Mouse (Mus musculus): ENCODE results near the gene Abcc4.
"Not testable (repeated sequence)": the region's sequence is repeated elsewhere in the genome, so short reads cannot be mapped to it uniquely, and the experiment has no call there.

The Abcc4 gene

DNA sequence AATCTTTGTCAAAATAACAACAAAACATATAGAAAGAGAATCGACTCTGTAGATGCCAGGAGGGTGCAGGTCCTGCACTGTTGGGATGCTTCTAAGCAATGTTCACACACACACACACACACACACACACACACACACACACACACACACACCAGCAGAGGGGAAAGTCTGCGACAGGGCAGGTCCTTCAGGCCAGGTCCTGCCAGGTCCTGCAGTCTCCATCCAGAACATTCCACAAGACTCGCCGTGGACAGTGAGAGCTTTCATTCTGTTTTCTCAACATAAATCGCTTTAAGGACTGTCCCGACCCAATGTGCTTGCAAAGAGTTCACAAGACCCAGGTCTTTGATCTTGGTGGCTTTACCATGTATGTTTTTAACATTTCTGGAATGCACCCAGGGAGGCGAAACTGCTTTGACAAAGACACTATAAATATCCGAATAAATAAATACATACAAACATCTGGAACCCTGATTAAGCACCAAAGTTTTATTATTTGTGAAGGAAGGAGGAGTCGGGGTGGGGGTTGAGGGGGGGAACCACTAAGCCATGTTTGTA lies 133.3 kb downstream of the Abcc4 start:
- DNase-seq: no peak

GRCm38 (mm10) chr14:118569586-118569985 lies 136.4 kb downstream of the Abcc4 start:
- no peak for DNase-seq

GRCm38 (mm10) chr14:118568116-118568673 lies 137.8 kb downstream of the Abcc4 start:
- no peak for DNase-seq

- no peak for DNase-seq
Measured at GRCm38 (mm10) chr14:118566809-118567208, 139.2 kb downstream of the Abcc4 start.

GRCm38 (mm10) chr14:118566214-118566688 lies 139.8 kb downstream of the Abcc4 start:
- no peak for DNase-seq

- DNase-seq: no peak
Measured at GRCm38 (mm10) chr14:118565696-118566095, 140.3 kb downstream of the Abcc4 start.

GRCm38 (mm10) chr14:118563570-118563969 lies 142.4 kb downstream of the Abcc4 start:
- no peak for DNase-seq

- no peak for DNase-seq
Measured at GRCm38 (mm10) chr14:118552901-118553475, 153.0 kb downstream of the Abcc4 start.

DNA sequence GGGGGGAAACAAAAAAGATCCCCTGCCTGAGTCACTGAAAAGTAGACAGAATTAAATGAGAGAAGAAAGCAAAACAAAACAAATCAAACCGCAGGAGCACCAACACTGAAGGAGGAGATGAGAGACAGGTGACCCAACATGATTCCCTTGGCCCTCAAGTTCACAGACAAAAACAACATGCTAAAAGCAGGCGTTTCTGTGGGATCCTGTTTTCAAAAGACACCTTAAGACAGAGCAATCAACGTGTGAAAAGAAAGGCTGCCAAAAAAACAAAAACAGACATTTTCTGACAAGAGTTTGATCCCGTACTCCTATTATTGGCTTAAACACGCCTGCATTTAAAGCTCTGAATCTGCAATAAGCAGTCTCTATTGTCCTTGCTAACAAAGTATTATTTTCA lies 153.6 kb downstream of the Abcc4 start:
- DNase-seq: no peak

- DNase-seq: no peak
Measured at GRCm38 (mm10) chr14:118551725-118552285, 154.2 kb downstream of the Abcc4 start.

- DNase-seq: no peak
Measured at GRCm38 (mm10) chr14:118551061-118551724, 154.8 kb downstream of the Abcc4 start.

GRCm38 (mm10) chr14:118544493-118544892 lies 161.5 kb downstream of the Abcc4 start:
- no peak for DNase-seq

DNA sequence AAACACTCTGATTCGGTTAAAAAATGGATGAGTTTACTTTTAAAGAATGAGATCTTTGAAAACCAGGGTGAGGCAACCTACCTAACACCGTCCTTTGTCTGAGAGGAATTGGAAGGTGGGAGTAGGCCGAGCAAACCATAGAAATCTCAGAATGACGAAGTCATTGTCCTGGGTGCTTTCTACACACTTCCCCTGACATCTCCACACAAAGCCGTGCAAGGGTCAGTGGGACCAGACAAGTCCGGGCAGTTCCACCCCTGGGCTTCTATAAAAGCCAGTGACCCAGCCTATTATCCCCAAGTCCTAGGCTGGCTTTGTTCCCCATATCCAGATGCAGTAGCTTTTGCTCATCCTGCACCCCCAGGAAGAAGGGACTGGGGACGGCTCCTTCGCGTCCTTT lies 163.1 kb downstream of the Abcc4 start:
- DNase-seq: no peak

DNA sequence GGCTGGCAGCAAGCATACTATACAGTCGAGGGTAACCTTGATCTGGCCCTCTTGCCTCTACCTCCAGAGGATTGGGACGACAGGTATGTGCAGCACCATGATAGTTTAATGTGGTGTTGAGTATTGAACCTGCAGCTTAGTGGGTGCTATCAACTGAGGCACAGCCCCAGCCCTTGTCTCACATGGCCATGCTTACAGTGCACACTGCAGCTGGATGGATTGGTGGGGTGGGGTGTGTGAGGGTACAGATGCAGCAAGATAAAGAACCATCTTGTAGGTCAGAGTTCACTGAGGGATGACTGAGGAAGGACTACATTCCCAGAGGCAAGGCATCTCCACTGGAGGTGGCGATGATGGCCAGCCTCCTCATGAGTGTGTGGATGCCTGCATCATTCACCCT lies 174.5 kb downstream of the Abcc4 start:
- no peak for DNase-seq

- no peak for DNase-seq
Measured at GRCm38 (mm10) chr14:118514280-118515031, 191.6 kb downstream of the Abcc4 start.

- not testable (repeated sequence) for DNase-seq
Measured at GRCm38 (mm10) chr14:118511715-118512114, 194.3 kb downstream of the Abcc4 start.

GRCm38 (mm10) chr14:118510793-118511192 lies 195.2 kb downstream of the Abcc4 start:
- DNase-seq: no peak

DNA sequence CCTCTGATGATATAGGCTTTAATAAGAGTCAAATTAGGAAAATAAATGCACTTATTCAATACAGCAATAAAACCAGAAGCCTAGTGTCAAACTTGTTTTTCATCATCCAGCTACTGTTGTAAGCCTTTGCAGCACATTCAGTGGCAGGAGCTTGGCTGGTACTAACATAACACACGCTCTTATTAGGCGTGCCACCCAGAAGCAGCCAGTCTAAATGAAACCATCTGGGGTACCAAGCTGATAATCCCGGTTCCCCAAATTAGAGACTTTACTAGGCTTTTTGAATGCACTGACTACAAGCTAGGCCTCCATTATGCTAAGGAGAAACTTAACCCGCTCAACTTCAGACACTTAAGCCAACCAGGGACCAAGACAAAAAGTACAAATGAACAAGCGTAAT lies 195.8 kb downstream of the Abcc4 start:
- DNase-seq: no peak

DNA sequence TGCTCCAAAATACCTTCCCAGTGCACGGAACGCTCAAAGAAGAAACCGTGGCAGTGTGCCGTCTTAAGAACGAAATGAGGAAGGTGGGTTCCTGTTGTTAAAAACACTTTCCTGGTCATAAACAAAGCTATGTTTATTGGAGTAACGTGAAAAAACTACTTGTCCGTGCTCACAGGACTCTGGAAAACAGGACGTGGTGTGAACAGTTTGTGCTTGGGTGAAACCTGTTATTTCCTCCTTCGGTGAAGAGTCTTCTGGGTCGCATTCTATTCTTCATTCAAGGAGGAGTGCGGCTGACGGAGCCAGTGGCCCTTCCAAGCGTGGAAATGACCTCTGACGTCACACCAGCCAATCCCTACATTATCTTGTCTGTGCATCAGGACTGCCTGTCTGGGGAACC lies 198.2 kb downstream of the Abcc4 start:
- no peak for DNase-seq

- no peak for DNase-seq
Measured at GRCm38 (mm10) chr14:118506591-118507146, 199.3 kb downstream of the Abcc4 start.

DNA sequence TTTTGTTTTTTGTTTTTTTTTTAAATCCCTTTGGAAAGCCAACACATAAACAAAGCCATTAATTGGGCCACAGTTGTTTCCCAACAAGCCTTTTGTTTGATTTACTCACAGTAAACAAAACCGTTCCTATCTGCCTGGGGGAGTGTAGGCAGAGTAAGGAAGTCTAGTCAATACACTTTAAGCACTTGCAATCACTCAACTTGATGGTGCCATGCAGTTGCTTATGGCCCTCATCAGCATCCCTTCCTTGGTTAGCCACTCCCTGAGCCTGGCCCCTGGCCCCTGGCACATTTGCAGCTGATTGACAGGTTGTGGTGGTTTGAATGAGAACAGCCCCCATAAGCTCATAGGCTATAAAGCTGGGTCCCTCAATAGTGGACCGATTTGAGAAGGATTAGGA lies 209.3 kb downstream of the Abcc4 start:
- DNase-seq: no peak

DNA sequence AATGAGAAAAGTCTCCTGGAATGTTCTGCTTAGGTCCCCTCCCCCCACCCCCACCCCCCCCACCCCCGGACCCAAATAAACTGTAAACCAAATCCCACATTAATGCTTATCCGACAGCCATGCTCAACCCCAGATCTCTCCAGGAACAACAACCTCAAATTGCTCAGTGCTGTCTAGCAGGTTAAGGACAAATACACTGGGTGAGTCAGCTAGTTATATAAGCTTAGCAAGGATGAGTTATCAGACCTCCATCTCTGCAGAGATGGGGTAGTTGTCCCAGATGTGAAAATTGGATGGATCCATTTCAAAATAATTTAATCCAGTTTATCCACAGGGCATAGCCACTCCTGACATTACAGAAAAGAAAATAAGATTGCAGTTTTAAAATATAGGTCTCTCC lies 210.6 kb downstream of the Abcc4 start:
- DNase-seq: no peak

- DNase-seq: no peak
Measured at GRCm38 (mm10) chr14:118491708-118492107, 214.3 kb downstream of the Abcc4 start.

All from thymus, adult 18-20 months (tissue).